Mouse (Mus musculus) lung, postnatal 36 days (tissue): ENCODE measurements around the gene Rdh7.
A peak's percentile ranks its signal among the peaks of the same experiment; 100 is the strongest.
"Not testable (repeated sequence)": the region's sequence is repeated elsewhere in the genome, so short reads cannot be mapped to it uniquely, and the experiment has no call there.

Experiments used
- DNase-seq: peaks from one replicate; pipeline ENCODE4 v3.0.0; 2022; ENCODE audit warnings: mixed read lengths

Rdh7 gene

GRCm38 (mm10) chr10:127888605-127889004, at the start of gene Rdh7:
TSS of gene Rdh7 (minus strand) at chr10:127888817.
- no peak for DNase-seq

DNA sequence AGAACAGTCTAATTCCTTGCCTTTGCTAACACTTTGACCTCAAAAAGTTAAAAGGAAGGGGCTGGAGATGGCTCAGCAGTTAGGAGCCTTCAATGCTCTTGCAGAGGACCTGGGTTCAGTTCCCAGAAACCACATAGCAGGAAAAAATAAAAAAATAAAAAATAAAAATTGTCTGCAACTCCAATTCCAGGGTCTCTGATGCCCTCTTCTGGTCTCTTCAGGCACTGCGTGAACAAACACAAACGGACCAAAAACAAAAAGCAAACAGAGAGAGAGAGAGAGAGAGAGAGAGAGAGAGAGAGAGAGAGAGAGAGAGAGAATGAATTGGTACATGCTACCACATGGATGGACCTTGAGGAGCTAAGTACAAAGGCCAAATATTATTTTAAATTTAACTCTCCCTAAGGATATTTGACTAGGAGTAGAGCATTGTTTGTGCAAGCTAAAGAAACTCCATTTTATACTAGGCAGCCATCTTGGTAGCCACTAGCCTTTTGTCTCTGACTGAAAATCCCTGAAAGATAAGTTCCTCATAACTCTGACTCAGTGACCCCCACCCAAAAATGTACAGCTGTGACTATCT, 48.9 kb upstream of the Rdh7 start:
- peak; percentile 86 for DNase-seq

- peak; percentile 20 for DNase-seq
These were observed 48.3 kb upstream of the Rdh7 start for GRCm38 (mm10) chr10:127936747-127937409.

GRCm38 (mm10) chr10:127936271-127936670, 47.7 kb upstream of the Rdh7 start:
- no peak for DNase-seq

DNA sequence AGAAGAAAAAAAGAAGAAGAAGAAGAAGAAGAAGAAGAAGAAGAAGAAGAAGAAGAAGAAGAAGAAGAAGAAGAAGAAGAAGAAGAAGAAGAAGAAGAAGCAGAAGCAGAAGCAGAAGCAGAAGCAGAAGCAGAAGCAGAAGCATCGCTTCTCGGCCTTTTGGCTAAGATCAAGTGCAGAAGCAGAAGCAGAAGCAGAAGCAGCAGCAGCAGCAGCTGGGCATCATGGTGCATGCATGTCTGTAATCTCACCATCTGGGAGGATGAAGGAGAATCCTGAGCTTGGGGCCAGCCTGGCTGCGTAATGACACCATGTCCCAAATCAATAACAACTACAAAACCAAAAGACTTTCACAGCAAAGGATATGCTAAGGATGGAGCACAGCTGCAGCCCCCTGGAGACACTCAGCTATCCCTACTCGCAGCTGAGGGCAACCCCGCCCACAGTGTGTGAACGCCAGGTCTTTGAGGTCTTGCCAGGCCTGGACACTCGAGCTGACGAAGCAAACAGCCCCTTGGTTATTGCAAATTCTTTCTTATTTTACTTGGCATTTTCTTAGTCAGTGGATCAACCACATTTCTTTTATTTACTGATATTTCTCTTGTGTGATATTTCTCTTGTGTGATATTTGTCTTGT, 43.8 kb upstream of the Rdh7 start:
- DNase-seq: no peak

DNA sequence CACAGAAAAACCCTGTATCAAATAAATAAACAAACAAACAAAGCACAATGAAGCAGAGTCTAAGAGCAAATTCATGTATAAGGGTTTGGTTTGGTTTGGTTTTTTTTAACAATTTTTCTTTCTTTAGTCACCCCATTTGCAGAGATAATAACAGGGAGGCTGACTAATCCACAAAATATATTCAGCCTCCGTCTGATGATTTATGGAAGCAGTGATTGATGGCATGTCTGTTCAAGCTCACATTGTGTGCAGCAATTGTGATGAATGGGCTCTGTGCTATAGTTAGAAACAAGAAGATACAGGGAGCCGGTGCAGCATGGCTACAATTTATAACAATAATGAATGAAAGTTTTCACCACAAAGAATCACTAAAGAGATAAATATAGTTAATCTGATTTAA, 39.1 kb upstream of the Rdh7 start:
- no peak for DNase-seq

- DNase-seq: no peak
These were observed 36.2 kb upstream of the Rdh7 start for GRCm38 (mm10) chr10:127924597-127925378.

GRCm38 (mm10) chr10:127923024-127923423, 34.4 kb upstream of the Rdh7 start:
- DNase-seq: no peak

DNA sequence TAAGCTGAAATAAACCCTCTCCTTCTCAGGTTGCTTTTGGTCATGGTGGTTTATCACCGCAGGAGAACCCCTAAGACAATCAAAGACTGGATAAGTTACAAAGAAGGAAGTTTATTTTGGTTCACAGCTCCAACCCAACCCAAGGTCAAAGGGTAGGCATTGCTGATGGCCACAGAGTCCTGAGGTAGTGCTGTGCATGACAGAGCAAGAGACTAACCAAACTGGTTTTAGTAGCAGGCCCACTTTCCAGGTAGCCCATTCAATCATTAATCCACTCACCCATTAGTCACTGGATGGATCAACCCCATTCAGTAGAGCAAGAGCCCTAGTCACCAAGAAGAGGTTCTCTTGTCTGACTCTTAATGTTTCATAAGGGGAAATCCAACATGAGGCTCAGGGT, 33.6 kb upstream of the Rdh7 start:
- DNase-seq: no peak

DNA sequence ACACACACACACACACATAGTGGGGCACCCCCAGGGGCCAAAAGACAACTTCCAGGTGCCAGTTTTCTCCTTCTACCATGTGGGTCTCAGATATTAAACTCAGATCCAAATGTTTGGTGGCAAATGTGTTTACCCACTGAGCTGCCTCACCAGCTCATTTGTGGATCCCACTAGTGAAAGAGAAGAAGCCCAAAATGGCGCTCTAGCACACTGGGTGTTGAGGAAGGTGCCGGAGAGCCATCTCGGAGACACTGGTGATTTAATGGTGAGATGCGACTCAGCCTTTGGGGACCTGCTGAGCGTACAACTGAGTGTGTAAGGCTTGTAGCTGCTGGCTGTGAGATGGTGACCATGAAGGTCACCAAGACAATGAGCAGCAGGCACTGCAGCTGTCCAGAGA, 29.0 kb upstream of the Rdh7 start:
- DNase-seq: no peak

DNA sequence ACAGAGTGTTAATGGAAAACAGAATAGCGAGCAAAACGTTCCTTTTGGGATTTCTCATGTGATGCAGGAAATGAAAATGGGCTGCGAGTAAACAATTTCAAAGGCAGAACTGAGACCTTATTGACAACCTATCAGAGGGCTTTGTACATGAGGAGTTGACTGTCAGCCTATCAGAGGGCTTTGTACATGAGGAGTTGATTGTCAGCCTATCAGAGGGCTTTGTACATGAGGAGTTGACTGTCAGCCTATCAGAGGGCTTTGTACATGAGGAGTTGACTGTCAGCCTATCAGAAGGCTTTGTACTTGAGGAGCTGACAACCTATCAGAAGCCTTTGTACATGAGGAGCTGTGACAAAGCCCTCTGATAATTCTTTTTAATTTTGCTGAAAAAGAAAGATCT, 28.6 kb upstream of the Rdh7 start:
- DNase-seq: not testable (repeated sequence)

DNA sequence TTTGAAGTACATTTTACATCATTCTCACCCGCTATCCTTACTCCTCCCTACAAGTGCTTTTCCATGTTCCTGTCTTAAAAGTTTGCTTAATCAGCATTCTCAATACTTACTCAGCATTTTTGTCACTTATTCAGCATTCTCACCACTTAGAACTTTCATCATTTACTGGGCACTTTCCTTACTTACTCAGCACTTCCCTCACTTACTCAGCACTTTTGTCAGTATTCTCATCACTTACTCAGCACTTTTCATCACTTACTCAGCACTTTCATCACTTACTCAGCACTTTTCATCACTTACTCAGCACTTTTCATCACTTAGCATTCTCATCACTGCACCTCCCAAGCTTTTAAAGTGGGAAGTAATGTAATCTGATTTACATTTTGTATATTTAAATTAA, 27.0 kb upstream of the Rdh7 start:
- no peak for DNase-seq

DNA sequence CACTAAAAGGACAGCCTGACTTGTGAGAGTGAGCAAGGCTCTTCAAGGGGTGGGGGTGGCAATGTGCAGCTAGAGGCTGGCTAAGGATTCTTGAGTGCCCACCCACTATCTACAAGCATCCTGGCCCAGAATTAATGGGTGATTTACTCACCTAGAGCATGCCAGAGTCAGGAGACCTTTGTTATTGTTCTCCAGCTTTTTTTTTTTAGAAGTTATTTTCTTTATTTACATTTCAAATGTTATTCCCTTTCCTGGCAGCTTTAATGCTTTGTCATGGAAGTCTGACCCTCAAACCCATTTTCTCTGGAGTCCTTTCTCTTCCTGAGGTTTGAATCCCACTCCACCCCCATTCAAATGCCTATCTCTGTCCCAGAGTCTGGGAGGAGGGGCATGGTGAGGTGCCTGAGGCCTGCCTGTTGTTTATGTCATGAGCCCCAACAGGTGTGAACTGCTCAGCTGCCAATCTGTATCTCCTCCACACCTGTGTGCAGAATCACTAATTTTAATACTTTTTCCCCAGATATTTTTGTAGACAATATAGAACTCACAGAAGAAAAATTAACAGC, 18.9 kb upstream of the Rdh7 start:
- DNase-seq: no peak

DNA sequence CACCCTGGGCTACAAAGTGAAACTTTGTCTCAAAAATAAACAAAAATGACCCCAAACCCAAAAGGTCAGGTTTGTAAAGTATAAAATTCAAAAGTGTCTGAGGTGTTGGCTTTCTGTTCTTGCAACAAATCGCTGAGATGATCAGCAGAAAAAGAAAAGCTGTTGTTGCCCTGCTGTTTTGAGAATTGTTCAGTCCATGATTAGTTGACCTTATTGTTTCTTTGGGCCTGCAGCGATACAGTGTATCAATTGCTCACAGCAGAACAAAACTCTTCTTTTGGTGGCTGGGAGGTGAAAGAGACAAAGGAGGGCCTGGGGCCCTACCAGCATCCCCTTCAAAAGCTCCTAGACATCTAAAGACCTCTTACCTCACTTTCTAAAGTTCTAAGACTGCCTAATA, 17.5 kb upstream of the Rdh7 start:
- no peak for DNase-seq

DNA sequence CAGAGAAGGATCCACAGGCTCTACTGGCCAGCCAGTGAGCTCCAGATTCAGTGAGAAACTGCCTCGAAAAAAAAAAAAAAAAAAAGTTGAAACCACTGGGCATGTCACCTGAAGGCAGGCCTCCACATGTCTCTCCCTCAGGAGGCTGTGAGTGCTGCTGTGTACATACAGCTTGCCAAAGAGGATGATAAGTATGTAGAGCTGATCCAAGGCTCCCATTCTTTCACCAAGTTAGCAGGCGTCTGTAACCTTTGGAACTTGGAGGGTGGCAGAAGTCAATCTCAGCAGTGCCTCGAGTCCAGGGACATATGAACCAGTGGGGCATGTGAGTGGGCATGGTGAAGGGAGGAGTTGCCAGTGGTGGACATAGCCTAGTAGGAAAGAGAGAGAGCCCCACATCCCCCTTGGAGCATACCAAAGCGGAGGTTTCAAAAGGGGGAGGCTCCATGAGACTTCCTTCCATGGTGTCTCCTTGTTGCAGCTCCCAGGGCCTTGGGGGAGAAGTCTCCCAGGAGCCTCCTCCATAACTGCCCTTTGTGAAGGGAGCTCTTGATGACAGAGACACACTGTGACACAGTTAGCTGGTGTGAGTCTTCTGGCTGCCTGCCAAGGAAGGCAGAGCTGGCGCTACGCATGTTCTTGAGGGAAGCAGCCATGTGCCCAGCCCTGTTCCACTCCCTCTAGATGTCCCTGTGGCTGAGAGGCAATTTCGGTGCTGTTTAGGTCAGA, 16.3 kb upstream of the Rdh7 start:
- peak; percentile 33 for DNase-seq

DNA sequence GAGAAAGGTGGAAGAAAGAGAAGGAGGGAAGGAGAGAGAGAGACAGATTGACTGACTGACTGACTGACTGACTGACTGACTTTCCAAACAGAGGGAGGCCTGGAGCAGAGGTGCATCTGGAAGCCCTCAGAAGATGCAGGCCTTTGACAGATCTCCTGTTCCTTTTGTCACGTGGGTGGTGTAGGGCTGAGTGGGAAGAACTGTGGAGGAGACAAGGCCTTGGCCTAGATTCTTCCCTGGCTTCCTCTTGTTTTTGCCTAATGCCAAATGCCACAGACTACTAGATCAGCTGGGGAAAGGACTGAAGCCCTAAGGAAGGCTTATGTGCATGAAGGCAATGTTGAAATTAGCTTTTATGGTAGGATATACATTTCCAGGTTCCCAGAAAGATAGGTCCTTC, 14.5 kb upstream of the Rdh7 start:
- no peak for DNase-seq

GRCm38 (mm10) chr10:127901751-127902150, 13.1 kb upstream of the Rdh7 start:
- DNase-seq: no peak

DNA sequence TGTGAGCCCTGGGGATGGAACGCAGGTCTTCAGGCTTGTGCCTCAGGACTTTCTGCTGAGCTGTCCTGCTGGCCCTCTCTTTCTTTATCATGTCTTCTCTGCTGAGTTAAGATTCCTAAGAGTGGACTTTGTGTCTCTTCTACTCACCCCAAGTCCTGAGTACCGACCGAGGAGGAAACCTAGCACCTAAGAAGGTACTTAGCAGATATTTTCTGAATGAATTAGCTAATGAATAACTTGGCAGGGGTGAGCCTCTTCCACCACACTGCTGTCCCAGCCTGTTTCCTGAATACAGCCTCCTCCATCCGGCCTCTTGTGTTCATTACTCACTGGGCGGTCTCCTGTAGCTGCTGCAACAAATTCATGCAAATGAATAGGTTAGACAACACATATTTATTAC, 11.2 kb upstream of the Rdh7 start:
- no peak for DNase-seq

- DNase-seq: no peak
These were observed 9.6 kb upstream of the Rdh7 start, which contains the start of gene Sdr9c7 for GRCm38 (mm10) chr10:127898218-127898617. TSS of gene Sdr9c7 (plus strand) at chr10:127898518.

- DNase-seq: no peak
These were observed 8.9 kb upstream of the Rdh7 start for GRCm38 (mm10) chr10:127897506-127897905.

- no peak for DNase-seq
These were observed 8.1 kb upstream of the Rdh7 start for GRCm38 (mm10) chr10:127896705-127897104.
